Mouse (Mus musculus) urinary bladder, postnatal 14 days (tissue): ENCODE measurements around the gene Mrpl45.
"Not testable (repeated sequence)": the region's sequence is repeated elsewhere in the genome, so short reads cannot be mapped to it uniquely, and the experiment has no call there.

Experiments used
- DNase-seq: peaks from one replicate; pipeline ENCODE4 v3.0.0; 2021; ENCODE audit warnings: low spot score

The Mrpl45 gene

DNA sequence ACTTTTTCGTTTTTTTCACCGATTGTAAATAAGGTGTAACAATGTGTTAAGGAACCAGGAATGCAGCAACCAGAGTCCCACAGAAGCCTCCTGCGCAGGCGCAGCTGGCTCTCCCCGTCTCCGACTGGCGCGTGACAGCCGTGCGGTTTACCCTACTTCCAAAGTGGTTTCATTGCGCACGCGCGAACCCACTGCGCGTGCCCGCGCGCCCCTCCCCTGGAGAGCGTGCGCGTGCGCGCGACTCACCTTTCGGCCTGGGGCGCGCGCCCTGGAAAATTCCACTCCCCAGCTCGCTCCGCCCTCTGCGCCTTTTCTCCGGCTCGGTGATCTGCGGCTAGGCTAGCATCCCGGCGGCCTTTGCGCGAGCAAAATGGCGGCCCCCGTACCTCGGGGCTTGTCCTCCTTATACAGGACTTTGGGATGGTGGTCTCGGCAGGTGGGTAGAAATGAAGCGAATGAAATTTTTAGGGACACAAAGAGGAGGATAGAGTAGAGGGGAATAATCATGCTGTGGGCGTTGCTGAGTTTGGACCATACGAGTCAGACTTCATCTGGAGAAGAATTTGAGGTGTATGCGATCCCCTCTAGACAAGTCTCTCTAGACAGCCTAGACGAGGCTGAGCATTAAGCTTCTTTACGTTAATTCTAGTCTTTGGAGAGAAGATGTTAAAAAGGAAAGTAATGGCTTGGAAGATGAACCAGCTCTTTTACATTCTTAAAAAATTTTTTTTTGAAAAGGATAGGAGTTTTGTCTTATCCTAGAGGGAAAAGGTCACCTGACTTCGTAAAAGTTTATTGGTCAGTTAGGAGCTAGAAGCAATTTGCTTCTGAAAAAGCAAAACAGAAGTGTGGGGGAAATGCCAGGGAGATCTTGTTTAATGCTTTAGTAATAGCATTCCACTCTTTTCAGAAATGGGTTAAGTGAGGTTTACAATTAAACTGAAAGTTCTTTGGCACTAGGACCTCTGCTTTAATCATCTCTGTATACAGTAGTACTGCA, at the start of gene Mrpl45:
Gene Mrpl45 (plus strand): TSS at position 213 of the 1,000 bp plus-strand sequence.
- DNase-seq: peak; percentile 98

DNA sequence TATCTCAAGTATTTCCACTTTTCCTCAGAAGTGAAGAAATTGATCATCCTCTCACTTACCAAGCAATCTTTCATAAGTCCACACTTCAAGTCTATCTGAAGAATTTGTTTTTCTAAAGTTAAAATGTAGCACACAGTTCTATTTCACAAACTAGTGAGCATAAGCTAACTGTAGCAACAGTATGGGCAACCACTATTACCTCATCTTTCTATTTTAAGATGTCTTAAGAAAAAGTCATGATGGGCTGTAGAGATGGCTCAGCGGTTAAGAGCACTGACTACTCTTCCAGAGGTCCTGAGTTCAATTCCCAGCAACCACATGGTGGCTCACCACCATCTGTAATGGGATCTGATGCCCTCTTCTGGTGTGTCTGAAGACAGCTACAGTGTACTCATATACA, 49.0 kb upstream of the Mrpl45 start:
- not testable (repeated sequence) for DNase-seq

DNA sequence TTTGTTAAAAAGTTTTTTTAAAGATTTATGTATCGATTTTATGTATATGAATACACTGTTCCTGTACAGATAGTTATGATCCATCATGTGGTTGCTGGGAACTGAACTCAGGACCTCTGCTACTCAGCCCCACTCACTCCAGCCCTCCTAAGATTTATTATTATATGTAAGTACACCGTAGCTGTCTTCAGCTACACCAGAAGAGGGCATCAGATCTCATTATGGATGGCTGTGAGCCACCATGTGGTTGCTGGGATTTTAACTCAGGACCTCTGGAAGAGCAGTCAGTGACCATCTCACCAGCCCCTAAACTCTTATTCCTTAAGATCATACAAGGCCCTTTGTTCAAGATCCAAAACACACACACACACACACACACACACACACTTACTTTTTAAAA, 45.5 kb upstream of the Mrpl45 start:
- not testable (repeated sequence) for DNase-seq

DNA sequence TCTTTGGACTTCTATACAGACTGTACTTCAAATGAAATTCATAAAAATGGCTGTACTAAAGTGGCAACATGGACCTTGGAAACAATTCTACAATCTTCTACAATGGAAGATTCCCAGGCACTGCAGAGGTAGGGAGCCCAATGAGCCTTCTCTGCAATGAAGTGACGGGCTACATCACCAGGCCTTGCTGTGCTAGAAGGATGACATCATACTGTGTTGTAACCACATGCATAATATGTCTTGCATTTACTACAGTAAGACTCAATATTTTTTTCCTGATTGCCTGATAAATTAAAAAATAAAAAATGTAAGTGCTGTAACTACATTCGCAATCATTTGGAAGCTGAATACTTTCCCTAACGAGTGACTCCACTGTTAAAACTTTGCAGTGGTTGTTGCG, 42.7 kb upstream of the Mrpl45 start:
- no peak for DNase-seq

DNA sequence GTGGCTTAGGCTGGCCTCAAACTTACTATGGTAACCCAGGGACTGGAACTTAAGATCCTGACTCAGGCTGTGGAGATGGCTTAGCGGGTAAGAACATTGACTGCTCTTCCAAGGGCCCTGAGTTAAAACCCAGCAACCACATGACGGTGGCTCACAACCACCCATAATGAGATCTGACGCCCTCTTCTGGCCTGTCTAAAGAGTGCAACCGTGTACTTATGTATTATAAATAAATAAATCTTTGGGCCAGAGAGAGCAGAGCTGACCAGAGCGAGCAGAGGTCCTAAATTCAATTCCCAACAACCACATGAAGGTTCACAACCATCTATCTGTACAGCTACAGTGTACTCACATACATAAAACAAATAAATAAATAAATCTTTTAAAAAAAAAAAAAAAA, 41.9 kb upstream of the Mrpl45 start:
- DNase-seq: no peak

DNA sequence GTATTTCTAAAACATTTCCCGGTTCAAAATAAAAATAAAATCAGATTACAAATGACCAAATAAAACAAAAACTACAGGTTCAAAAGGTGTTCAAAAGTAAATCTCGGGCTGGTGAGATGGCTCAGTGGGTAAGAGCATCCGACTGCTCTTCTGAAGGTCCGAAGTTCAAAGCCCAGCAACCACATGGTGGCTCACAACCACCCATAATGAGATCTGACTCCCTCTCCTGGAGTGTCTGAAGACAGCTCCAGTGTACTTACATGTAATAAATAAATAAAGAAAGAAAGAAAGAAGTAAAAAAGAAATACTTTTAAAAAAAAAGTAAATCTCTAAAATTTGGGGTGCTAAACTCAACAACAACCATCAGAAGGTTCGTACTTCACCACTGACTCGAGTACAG, 40.6 kb upstream of the Mrpl45 start:
- DNase-seq: not testable (repeated sequence)

DNA sequence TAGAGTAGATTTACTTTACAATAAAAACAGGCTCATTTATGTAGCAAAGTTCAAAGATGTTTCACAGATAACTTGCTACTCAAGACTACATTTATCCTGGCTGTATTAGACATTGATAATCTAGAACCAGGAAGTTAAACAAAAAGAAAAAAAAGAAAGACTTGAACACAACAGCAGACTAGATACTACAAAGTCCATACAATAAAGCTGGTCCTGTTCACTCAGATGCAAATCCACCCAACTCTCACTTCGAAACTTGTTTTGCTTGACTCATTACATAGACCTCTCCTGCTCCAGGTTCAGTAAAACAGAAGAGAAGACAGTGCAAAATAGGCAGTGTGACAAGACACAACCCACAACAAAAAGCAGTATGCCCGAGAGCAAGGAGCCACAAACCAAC, 40.2 kb upstream of the Mrpl45 start:
- no peak for DNase-seq

DNA sequence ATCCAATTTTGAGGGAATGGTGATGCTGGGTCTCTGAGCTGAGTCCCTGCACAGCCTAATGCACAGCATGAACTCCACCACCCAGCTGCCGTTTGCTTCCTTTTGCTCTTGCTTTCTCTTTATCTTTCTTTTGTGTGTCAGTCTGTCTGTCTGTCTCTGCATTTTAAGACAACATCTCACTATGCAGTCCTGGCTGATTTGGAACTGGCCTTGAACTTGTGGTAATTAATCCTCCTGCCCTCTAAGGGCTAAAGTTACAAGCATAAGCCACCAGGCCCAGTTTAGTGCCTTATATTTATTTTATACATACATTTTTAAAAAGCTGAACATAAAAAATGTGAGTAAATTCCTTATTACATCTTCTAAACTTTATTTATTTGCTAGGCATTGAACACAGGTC, 39.5 kb upstream of the Mrpl45 start:
- no peak for DNase-seq

DNA sequence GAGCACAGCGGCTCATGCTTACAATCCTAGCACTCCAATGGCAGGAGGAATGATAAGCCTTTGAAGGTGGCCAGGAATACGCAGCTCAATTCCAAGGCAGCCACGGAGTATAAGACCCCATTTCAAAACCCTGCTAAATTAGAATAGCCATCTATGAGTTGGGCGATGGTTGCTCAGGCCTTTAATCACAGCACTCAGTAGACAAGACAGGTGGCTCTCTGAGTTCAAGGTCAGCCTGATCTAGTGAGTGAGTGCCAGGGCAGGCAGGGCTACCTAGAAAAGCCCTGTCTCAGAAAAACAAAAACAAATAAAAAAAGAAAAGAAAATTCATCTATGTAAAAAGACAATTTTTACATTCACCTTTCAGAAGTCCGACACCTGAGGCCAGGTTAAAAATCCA, 38.4 kb upstream of the Mrpl45 start:
- DNase-seq: no peak

DNA sequence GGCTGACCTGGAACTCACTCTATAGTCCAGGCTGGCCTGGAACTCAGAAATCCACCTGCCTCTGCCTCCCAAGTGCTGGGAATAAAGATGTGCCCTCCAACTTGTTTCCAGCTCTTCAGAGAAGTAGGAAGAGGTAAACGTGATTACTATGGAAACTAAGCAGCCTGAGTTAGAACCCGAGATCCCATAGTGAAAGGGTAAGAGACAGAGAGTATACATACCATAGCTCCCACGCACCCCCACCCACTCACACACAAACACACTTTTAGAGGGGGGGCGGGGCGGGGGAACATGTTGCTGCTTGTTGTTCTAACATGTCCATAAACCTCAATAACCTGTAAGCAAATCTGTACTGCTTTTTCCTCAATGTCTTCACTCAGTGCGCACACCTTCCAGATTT, 37.1 kb upstream of the Mrpl45 start:
- DNase-seq: no peak

DNA sequence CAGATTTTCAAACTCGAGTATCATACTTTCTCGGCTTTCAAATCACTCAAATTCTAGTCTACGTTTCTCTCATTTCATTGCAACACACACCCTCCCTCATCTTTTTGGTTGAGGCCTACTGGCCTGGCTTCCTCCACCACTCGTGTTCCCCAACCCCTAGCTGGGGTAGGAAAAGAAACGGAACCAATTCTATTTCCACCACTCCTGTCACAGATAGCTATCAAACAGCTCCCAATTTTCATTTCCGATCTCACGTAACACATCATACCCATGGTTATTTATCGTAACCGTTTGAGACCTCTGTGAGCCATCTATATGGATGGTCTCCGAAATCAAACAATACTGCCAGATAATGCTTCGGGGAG, 36.5 kb upstream of the Mrpl45 start:
- DNase-seq: no peak

DNA sequence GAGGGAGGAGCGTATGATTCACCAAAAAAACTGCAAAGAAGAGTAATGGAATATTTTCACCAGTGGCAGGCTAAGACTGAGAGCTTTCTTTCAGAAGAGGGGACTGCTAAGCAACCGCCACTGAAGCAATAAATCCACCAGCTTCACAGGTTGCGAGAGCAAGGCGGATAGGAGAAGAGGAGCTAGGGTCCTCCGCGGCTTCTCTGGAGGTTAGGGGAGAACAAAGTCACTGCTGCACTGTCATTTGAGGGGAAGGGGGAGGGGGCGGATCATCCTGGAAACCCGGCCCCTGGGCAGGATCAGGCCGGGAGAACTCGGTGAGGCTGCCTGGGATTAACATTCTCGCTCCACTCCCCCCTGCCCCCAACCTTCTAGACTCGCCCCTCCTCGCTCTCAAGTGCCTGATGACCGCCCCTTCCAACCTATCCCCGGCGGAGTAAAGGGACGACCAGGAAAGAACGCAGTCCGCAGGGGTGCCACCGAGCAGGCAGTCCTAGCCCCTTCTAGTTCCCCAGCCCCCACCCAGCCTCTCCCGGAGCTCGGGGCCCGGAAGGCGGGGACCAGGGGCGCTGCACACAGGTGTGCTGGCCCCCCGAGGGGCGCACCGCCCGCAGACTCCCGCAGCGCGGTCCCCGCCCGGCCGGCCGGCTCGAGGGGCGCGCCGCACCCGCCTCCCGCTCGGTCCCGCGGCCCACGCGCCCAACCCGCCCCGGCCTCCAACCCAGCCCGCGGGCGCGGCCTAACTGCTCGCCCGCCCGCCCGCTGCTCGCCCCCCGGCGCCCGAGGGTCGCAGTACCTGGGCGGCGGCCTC, 35.9 kb upstream of the Mrpl45 start:
- DNase-seq: peak; percentile 38

DNA sequence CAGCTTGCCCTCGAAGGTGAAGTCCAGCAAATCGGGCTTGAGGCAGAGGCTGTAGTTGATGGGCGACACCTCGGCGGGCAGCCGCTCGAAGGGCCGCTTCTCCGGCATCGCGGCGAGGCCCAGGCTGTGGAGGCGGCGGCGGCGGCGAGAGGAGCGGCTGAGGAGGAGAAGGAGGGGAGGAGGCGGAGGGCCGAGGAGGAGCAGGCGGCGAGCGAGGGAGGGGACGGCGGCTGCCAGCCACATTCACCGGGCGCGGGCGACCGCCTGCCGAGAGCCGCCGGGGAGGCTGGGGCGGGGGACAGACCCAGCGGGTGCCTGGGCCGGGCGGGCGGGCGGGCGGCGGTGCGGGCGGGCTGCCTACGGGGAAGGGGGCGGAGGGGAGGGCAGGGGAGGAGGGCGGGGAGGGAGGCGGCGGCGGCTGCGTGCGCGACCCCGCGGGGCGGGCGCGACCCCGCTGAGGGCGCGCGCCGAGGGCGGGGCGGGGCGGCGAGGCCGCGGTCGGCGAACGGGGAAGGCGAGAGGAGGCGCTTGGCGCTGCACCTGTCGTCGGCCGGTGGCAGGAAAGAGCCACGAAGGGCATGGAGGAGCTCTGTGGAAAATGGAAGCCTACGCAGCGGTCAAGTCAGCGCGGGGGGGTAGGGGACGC, 35.2 kb upstream of the Mrpl45 start, which contains the start of gene Npepps:
Gene Npepps (minus strand): TSS at position 423 of the 646 bp plus-strand sequence.
- peak; percentile 73 for DNase-seq

DNA sequence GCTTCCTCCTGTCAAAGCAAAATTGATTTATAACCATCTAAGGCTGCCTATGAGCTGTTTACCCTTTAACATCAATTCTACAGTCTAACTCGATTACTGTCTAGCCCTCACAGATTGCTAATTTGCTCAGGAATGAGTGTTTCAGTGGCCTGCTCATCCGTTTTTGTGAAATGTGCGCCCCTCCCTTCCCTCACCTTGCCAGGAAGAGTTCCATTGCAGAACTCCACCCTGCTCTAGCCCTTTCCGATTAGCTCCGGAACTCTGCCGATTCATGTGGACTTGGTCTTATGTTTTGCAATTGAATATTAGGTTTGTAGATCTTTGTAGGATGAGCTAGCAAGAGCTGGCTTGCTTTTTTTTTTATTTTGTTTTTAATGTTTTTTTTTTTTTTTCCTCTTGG, 33.3 kb upstream of the Mrpl45 start:
- DNase-seq: no peak

DNA sequence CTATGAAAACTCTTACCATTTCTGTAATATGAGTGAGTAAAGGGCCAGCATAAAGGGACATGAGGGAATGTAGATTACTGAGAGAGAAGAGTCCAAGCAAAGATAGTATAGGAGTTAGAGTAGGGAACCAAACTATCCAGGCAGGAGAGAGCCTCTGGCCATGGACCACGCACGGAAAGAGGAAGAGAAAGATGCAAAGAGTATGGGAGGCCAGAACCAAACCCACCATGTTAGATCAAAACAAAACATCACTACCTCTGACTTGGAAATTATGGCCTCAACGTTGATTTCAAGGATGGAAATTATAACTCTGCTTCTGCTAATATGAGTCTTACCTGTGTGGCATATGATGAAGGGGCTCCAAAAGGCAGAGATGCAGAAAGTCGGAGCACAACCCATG, 30.7 kb upstream of the Mrpl45 start:
- no peak for DNase-seq

DNA sequence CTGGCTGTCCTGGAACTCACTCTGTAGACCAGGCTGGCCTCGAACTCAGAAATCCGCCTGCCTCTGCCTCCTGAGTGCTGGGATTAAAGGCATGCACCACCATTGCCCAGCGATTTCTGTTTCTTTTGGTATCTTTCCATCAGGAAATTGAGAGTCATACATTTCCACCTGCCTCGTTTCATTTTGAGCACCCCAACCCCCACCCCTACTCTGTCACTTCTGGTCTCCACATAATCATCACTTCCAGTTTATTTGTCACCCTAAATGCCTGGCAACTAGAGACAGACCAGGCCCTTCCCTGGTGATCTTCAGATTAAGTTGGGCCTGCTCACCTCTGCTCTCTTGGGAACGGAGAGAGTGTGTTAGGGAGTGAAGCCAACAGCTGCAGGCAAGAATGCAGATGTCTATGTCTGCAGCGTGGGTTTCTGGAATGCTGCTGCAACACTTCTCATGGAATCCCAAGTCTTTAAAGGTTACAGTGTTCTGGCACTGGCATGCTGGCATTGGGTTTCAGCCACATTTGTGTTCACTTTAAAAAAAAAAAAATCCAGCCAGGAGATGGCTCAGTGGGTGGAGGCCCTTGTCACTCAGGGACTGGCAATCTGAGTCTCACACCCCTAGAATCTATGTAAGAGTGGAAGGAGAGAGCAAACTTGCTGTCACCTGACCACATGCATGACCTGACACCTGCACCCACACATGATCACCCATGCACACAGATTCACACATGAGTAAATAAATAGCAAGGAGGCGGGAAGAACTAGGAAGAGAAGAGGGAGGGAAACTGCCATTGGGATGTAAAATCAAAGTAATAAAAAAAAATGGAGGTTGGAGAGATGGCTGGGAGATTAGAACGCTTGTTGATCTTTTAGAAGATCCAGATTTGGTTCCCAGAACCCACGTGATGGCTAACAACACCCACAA, 29.4 kb upstream of the Mrpl45 start:
- DNase-seq: no peak

DNA sequence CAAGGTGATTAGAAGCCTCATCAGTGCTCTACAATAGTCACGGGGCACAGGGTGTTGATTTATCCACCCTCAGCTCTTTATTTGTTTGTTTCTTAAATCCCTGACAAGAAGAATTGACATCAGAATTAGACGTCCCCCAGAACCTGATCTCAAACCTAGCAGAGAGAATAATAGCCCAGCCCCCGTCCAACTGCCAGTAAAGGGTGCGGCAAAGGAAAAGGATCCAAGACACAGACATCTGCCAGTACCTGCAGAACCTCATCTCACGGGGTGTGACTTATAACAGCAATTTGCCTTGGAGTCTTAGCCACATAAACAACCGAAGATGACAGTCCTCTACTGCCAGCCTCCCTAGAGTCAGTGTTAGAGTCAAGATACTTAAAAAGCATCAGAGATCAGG, 28.5 kb upstream of the Mrpl45 start:
- no peak for DNase-seq

DNA sequence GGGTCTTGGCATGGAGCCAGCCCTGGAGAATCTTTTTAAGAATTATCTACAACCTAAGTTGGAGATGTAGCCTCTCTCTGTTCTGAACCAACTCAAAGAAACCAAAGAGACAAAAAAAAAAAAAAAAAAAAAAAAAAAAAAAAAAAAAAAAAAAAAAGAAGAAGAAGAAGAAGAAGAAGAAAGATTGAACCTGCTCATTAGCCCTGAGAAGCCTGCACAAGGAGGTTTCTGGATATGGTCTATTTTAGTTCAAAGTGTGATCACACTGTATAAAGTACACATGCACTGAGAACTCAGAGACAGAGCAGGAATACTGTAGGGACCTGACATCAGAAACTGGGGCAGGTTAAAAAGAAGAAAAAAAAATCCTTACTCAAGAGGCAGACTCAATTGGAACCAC, 27.9 kb upstream of the Mrpl45 start:
- DNase-seq: no peak

DNA sequence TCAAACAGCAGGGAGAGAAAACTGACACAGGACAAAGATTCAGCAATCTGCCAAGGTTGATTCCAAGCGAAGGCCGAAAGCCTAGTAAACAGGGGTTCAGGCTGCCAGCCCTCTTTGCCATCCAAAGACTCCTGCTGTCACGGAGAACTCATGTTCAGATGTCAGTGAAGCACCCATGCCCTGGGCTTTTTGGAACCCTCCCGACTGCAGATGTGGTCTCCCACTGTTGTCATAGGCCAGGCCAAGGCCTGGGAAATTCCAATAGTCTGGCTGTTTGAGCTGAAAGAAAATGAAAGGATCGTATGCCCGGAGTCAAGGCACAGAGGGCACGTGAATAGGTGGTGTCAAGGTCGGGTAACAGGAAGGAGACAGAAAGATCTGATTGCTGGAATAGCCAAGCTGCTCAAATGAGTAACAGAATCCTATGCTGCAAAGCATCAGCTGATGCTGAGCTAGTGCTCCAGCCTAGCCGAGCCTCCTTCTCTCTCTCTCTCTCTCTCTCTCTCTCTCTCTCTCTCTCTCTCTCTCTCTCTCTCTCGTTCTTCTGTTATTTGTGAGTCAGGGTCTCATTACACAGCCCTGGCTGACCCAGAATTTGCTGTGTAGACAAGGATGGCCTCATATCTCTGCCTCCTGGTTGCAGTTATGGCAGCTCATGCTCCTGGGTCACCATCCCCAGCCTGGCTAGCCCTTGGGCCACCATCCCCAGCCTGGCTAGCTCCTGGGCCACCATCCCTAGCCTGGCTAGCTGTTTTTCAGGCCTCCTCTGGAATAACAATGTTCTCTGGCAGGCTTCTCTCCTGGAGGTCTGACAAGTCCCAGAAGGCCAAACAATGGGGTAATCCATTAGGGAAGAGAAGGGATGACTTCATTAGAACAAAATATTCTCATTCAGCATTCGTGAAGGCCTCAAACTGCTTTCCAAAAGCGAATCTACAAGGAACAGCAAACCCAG, 26.0 kb upstream of the Mrpl45 start:
- peak; percentile 42 for DNase-seq

DNA sequence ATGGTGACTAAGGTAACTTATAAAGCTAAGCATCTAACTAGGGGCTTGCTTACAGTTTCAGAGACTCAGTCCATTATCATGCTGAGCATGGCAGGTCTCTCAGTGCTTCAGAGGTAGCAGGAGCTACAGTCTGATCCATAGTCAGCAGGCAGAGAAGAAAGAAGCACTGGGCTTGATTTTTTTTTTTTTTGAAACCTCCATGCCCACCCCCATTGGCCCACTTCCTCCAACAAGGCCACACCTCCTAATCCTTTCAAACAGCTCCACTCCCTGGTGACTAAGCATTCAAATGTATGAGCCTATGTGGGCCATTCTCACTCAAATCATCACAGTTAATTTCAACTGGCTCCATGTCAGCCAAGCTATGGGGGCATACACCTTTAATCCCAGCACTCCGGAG, 22.8 kb upstream of the Mrpl45 start:
- no peak for DNase-seq
